Mouse (Mus musculus): ENCODE data around the gene Gna15. TPM values are rescaled to one million over a fixed set of nuclear protein-coding genes. Genes with fewer than 3 reads are reported as not detected.
A peak's percentile ranks its signal among the peaks of the same experiment; 100 is the strongest.

The Gna15 gene
- polyA plus RNA-seq, 1 experiment from 2014 or later: 7.3 TPM

DNA sequence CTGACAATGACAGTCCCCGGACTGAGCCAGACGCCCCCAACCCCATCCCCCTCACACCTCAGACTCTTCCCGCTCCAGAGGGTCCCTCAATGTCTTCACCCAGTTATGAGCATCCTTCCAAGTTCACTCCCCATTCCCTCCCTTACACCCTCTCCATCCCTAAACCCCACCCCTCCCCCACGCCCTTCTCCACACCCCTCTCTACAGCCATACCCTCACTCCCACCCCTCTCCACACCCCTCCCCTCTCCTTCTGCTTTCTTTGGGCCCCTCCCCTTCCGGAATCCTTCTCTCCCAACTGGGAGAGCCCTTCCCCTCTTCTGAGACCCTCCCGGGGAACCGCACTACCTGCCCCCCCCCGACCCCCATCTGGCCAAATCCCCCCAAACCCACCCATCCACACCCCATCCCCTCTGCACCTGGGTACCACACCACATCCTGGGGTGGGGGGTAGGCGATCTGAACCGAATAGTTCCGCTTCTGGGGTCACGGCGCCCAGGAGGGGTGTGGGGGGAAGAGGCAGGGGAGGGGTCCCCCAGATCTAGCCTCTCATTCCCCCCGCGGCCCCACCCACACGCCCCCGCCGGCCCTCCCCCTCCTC is 51.5 kb downstream of the Gna15 start:
- no peaks in the 10 kb centered on the region for H3K4me1 ChIP-seq
- no peak overlapping the region for H3K27ac ChIP-seq
- H3K9ac ChIP-seq: no peak overlapping the region
- H3K36me3 ChIP-seq: no peaks in the 10 kb centered on the region
- WGBS (ENCODE audit: insufficient replicate concordance): 5% methylated on average over 14 of the region's 18 CpGs
- no peak for ATAC-seq
- no peak overlapping the region for H3K4me2 ChIP-seq
- H3K27me3 ChIP-seq (replicated peaks): peaks cover 100% of the 10 kb centered on the region
- H3K4me3 ChIP-seq: no peak overlapping the region
- H3K9me3 ChIP-seq (replicated peaks): no peaks in the 10 kb centered on the region

DNA sequence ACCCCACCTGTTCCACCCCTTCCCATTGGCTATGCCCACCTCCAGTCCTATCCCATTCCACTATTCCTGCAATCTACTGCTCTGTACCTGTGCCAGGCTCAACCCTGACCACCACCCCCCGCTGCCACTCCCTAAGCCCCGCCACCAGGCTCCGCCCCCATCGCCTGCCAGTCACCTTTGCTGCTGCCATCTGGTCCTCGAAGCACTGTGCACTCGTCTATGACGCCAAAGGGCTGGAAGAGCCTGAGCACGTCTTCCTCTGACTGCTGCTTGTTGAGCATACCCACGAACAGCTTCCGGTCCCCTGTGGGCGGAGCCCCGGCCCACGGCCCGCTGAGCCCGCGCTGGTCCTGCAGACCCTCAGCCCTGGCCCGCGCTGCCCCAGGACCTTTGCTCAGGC is 53.6 kb downstream of the Gna15 start:
- no peak overlapping the region for H3K9ac ChIP-seq
- H3K4me3 ChIP-seq: no peak overlapping the region
- H3K4me2 ChIP-seq: no peak overlapping the region
- 29% methylated on average over 18 of the region's 18 CpGs for WGBS (ENCODE audit: insufficient replicate concordance)
- ATAC-seq: no peak
- H3K9me3 ChIP-seq (replicated peaks): no peaks in the 10 kb centered on the region
- H3K36me3 ChIP-seq: no peaks in the 10 kb centered on the region
- no peak overlapping the region for H3K27ac ChIP-seq
- peaks cover 100% of the 10 kb centered on the region for H3K27me3 ChIP-seq (replicated peaks)
- peaks cover under 1% of the 10 kb centered on the region; the same call in 1 of the 2 replicates for H3K4me1 ChIP-seq

DNA sequence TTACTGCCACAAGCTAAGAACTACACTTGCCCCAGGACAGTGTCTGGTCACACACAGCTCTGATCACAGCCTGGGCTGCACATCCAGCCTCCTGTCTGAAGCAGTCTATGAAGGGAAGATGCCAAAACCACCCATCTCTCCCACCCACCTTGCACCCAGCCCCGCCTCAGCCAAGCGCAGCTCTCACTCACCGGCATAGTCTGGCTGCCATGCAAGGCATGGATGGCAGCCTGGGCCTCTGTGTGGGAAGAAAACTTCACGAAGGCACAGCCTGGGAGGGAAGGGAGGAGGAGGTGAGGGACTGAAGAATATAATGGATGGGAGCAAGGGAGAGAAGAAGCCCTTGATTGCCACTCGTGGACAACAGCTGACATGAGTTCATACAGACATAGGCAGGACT is 54.8 kb downstream of the Gna15 start:
- ATAC-seq: no peak
- Histone ChIP-seq H3K27ac (no peak overlapping the region), H3K27me3 (replicated peaks) (peaks cover 100% of the 10 kb centered on the region), H3K4me2 (no peak overlapping the region), H3K9me3 (replicated peaks) (no peaks in the 10 kb centered on the region), H3K36me3 (no peaks in the 10 kb centered on the region), H3K4me1 (peaks cover 13% of the 10 kb centered on the region), H3K9ac (no peak overlapping the region), H3K4me3 (no peak overlapping the region)
- 67% methylated on average over 5 of the region's 5 CpGs for WGBS (ENCODE audit: insufficient replicate concordance)

DNA sequence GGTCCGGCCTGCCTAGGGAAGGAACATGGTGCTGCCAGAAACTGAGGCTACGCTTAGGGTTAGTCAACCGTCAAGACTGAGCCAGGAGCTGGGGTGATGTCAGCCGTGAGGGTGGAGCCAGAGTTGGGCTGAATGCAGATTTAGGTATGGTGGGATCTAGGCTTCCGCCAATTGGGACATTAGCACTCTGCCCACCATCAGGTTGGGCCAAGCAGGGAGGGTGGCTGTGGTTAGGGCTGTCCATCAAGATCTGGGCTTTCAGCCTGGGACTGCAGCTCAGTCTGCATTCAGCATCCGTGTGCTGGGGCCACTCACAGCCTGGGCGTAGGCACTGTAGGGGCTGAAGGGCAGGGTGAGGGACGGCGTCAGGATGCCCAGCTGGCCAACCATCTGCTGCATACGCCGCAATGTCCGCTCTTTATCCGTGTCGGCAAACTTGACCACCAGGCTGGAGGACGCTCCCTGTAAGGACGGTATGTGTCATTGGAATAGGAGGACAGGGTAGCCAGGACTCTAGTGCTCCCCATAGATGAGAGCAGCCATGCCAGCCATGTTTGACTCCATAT is 56.3 kb downstream of the Gna15 start:
- Histone ChIP-seq H3K9ac (no peak overlapping the region), H3K9me3 (replicated peaks) (no peaks in the 10 kb centered on the region), H3K4me3 (no peak overlapping the region), H3K4me2 (no peak overlapping the region), H3K27me3 (replicated peaks) (peaks cover 100% of the 10 kb centered on the region), H3K4me1 (peaks cover 18% of the 10 kb centered on the region), H3K36me3 (no peaks in the 10 kb centered on the region), H3K27ac (no peak overlapping the region)
- no peak for ATAC-seq
- WGBS (ENCODE audit: insufficient replicate concordance): 63% methylated on average over 16 of the region's 16 CpGs

DNA sequence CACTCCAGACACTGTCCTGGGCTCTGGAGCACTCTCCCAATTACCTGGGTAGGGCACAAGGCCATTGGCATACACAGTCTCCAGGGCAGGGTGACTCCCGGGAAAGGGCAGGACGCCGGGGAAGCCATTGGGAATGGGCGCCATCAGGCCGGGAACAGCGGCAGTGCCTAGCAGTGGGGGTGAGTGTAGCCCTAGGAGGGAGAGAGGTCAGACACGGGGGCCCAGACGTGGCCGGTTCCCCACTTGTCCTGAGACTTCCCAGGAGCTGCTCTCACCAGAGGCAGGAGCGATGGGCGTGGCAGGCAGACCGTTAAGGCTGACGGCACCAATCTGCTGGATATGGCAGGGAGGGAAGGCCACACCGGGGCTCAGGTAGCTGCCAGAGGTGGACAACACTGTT is 57.1 kb downstream of the Gna15 start:
- WGBS (ENCODE audit: insufficient replicate concordance): 55% methylated on average over 14 of the region's 14 CpGs
- H3K27ac ChIP-seq: no peak overlapping the region
- H3K27me3 ChIP-seq (replicated peaks): peaks cover 100% of the 10 kb centered on the region
- H3K36me3 ChIP-seq: no peaks in the 10 kb centered on the region
- no peak overlapping the region for H3K9ac ChIP-seq
- ATAC-seq: no peak
- no peak overlapping the region for H3K4me2 ChIP-seq
- no peak overlapping the region for H3K4me3 ChIP-seq
- no peaks in the 10 kb centered on the region for H3K9me3 ChIP-seq (replicated peaks)
- peaks cover 25% of the 10 kb centered on the region for H3K4me1 ChIP-seq

DNA sequence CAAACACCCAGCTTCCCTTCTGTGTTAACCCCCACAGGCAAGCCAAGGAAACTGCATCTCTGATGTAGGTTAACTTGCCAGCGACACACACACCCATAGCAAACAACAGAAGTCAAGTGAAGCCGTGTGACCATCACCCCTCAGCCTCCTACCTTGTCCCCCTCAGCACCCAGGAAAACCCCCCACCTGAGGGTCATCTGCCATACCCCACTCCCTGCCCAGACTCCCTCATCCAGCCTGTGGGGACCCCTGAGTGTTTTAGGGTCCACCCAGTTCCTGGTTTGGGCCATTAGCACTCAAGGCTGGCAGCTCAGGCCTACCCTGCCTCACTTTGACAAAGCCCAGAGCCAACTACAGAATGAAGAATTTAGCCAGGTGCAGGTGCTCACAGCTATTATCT is 58.0 kb downstream of the Gna15 start:
- H3K27me3 ChIP-seq (replicated peaks): peaks cover 100% of the 10 kb centered on the region
- no peak for ATAC-seq
- no peak overlapping the region for H3K27ac ChIP-seq
- H3K4me1 ChIP-seq: peaks cover 28% of the 10 kb centered on the region
- 54% methylated on average over 2 of the region's 2 CpGs for WGBS (ENCODE audit: insufficient replicate concordance)
- no peak overlapping the region for H3K9ac ChIP-seq
- no peak overlapping the region for H3K4me3 ChIP-seq
- H3K4me2 ChIP-seq: no peak overlapping the region
- H3K36me3 ChIP-seq: no peaks in the 10 kb centered on the region
- no peaks in the 10 kb centered on the region for H3K9me3 ChIP-seq (replicated peaks)

DNA sequence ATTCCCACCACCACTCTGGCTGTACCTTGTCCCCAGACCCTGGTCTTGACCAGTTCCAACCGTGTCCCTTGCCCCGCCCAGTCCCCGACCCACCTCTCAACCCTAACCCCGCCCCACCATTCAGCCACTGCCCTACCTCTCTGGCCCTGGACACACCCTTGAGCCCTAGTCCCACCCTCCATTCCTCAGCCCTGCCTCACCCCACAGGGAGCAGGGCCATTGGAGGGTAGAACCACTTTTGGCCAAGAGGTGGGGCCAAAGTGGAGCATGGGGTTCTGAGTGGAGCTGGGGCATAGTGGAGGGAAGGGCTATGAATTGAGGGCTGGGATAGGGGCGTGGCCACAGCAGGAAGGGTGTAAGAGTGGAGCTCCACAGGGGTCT is 58.8 kb downstream of the Gna15 start:
- ATAC-seq: peak; percentile 47
- 2% methylated on average over 5 of the region's 5 CpGs for WGBS (ENCODE audit: insufficient replicate concordance)

DNA sequence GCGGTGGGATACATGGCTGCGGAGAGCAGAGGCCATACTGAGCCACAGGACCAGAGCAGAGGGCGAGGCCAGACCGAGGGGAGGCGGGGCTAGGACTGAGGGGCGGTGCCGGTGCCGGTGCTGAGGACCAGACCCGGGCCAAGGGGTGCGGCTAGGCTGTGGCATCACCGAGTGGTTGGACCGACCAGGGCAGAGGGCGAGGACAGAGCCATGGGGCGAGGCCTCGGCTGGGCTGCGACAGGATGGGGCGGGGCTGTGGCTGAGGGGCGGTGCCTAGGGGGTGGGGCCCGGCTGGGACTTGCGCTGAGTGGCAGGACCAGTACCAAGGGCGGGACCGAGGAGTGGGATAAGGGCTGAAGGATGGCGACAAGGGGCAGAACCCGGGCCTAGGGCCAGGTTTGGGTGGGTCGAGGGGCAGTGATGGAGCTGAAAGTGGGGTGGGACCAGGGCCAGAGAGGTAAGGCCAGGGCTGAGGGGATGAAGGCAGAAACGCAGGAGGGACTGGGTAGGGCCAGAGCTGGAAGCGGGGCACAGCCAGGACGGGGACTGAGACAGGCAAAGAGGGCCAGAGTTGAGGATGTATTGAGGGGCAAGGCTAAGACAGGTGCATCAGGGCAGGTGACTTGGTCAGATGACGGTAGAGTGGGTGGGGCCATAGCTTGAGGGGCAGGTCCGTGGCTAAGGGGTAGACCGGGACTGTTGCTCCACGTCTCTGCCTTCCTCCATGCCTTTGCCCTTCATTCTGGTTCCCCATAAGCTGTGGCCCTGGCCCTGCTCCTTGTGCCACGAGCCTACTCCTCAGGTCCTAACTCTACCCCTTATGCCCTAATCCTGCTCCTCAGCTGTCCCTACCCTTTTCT is 59.4 kb downstream of the Gna15 start:
- no peaks in the 10 kb centered on the region for H3K9me3 ChIP-seq (replicated peaks)
- no peak overlapping the region for H3K9ac ChIP-seq
- peaks cover 100% of the 10 kb centered on the region for H3K27me3 ChIP-seq (replicated peaks)
- H3K36me3 ChIP-seq: no peaks in the 10 kb centered on the region
- peaks cover 28% of the 10 kb centered on the region for H3K4me1 ChIP-seq
- peak overlapping the region; percentile 63 for H3K4me2 ChIP-seq
- H3K27ac ChIP-seq: no peak overlapping the region
- 3% methylated on average over 33 of the region's 33 CpGs for WGBS (ENCODE audit: insufficient replicate concordance)
- peak overlapping the region; percentile 31 for H3K4me3 ChIP-seq
- peak; percentile 84 for ATAC-seq

More for the DNA sequence above, 58.8 kb downstream of the Gna15 start:
- no peak overlapping the region for H3K27ac ChIP-seq
- H3K9ac ChIP-seq: no peak overlapping the region
- no peaks in the 10 kb centered on the region for H3K9me3 ChIP-seq (replicated peaks)
- peaks cover 100% of the 10 kb centered on the region for H3K27me3 ChIP-seq (replicated peaks)
- peaks cover 28% of the 10 kb centered on the region for H3K4me1 ChIP-seq
- peak overlapping the region; percentile 63 for H3K4me2 ChIP-seq
- no peak overlapping the region for H3K4me3 ChIP-seq
- no peaks in the 10 kb centered on the region for H3K36me3 ChIP-seq

DNA sequence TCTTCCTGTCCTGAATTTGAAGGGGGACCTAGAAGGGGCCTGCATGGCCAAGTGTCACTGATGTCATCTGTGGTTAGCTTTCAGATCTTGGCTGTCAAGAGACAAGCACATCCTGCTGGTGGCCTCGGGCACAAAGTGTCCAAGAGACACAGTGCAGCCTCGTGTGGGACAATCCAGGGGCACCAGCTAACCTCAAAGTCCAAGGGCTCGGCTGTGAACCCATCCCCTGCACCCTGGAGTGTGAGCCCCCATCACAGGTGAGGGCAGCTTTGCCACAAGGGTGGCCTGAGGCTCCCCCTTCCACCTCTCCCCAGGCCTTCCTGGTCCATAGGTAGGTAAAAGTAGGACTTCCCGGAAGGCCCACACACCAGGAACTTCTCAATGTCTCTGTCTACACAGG is 60.5 kb downstream of the Gna15 start:
- H3K4me2 ChIP-seq: peak overlapping the region; percentile 63; the same call in 1 of the 2 replicates
- no peak overlapping the region for H3K4me3 ChIP-seq
- peaks cover 28% of the 10 kb centered on the region for H3K4me1 ChIP-seq
- no peaks in the 10 kb centered on the region for H3K9me3 ChIP-seq (replicated peaks)
- H3K36me3 ChIP-seq: no peaks in the 10 kb centered on the region
- WGBS (ENCODE audit: insufficient replicate concordance): 36% methylated on average over 4 of the region's 4 CpGs
- H3K27me3 ChIP-seq (replicated peaks): peaks cover 100% of the 10 kb centered on the region
- no peak for ATAC-seq
- no peak overlapping the region for H3K27ac ChIP-seq
- no peak overlapping the region for H3K9ac ChIP-seq

DNA sequence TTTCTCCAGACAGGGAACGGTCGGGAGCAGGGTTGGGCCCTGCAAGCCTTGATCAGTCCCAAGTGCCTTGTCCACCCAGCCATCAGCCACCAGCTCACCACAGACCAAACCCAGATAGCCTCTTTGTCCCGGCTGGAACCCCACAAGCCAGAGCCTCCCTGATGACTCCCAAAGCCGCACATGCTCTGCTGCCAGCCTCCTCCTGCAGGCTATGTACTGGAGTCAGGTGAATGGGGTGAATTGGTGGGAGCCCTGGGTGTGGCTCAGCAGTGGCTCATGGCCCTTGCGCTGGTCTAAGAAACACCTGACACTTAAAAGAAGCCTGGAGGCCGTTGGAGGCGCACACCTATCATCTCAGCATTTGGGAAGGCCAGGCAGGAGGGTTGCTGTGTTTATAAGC is 61.1 kb downstream of the Gna15 start:
- peaks cover 28% of the 10 kb centered on the region for H3K4me1 ChIP-seq
- 64% methylated on average over 7 of the region's 7 CpGs for WGBS (ENCODE audit: insufficient replicate concordance)
- H3K4me3 ChIP-seq: no peak overlapping the region
- H3K4me2 ChIP-seq: no peak overlapping the region
- H3K9ac ChIP-seq: no peak overlapping the region
- H3K9me3 ChIP-seq (replicated peaks): no peaks in the 10 kb centered on the region
- no peak for ATAC-seq
- no peaks in the 10 kb centered on the region for H3K36me3 ChIP-seq
- H3K27ac ChIP-seq: no peak overlapping the region
- peaks cover 99% of the 10 kb centered on the region for H3K27me3 ChIP-seq (replicated peaks)

DNA sequence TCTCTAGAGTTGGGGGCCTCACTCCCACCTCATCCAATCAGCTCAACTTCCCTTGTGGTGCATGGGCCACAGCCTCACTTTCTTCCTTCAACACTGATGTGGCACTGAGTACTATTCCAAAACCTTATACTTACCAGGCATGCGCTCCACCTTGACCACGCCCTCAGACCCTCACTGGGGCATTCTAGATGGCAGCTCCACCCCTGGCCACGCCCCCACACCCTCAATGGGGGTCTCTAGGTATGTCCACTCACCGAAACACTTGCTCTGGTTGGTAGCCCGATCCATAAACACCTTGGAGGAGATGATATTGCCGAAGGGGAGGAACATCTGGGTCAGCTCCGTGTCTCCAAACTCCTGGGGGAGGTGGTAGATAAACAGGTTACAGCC is 61.6 kb downstream of the Gna15 start:
- H3K27me3 ChIP-seq (replicated peaks): peaks cover 99% of the 10 kb centered on the region
- ATAC-seq: no peak
- no peak overlapping the region for H3K9ac ChIP-seq
- H3K4me1 ChIP-seq: peaks cover 28% of the 10 kb centered on the region
- H3K4me3 ChIP-seq: no peak overlapping the region
- H3K4me2 ChIP-seq: 0 out of 2 replicates have a peak overlapping the region, but pooled peaks have one; percentile 28
- no peaks in the 10 kb centered on the region for H3K36me3 ChIP-seq
- no peak overlapping the region for H3K27ac ChIP-seq
- no peaks in the 10 kb centered on the region for H3K9me3 ChIP-seq (replicated peaks)
- WGBS (ENCODE audit: insufficient replicate concordance): 32% methylated on average over 7 of the region's 7 CpGs

DNA sequence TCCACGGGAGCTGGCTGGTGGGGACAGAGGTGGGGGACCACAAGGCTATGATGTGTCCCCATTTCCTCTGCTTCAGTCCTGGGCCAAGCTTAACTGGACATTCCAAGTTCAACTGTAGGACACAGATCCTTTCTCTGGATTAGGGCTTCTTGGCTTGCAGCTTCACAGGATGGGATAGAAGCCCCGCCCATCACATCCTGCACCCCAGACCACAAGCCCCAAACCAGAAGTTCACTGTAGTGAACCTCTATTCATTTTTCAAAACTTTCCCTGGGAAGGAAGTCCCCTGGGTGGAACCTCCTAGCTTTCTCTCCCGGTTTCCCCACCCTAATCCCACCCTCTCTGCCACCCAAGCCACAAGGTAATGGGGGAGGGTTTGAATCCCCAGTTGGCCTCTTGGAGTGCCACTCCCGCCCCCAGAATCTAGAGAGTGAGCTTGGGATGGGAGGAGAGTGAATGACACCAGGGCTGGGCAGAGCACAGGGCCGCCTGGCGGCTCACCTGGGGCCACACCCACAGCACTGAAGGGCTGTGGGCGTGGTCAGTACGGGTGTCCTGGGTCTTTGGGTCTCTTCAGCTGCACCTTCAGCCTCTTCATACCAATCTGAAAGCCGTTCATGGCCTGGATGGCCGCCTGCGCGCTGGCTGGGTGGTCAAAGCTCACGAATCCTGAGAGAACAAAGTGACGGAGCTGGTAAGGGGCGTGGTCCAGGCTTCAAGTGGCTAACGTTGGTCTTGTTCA is 62.2 kb downstream of the Gna15 start:
- H3K27me3 ChIP-seq (replicated peaks): peaks cover 99% of the 10 kb centered on the region
- no peaks in the 10 kb centered on the region for H3K9me3 ChIP-seq (replicated peaks)
- H3K27ac ChIP-seq: no peak overlapping the region
- H3K36me3 ChIP-seq: no peaks in the 10 kb centered on the region
- H3K4me3 ChIP-seq: no peak overlapping the region
- 5% methylated on average over 16 of the region's 16 CpGs for WGBS (ENCODE audit: insufficient replicate concordance)
- H3K9ac ChIP-seq: no peak overlapping the region
- peak overlapping the region; percentile 28 for H3K4me2 ChIP-seq
- peaks cover 34% of the 10 kb centered on the region for H3K4me1 ChIP-seq
- ATAC-seq: no peak

All from liver, embryonic 12.5 days (tissue).